ENCODE assay signal across 28 mouse cellular contexts in the genomic region with DNA sequence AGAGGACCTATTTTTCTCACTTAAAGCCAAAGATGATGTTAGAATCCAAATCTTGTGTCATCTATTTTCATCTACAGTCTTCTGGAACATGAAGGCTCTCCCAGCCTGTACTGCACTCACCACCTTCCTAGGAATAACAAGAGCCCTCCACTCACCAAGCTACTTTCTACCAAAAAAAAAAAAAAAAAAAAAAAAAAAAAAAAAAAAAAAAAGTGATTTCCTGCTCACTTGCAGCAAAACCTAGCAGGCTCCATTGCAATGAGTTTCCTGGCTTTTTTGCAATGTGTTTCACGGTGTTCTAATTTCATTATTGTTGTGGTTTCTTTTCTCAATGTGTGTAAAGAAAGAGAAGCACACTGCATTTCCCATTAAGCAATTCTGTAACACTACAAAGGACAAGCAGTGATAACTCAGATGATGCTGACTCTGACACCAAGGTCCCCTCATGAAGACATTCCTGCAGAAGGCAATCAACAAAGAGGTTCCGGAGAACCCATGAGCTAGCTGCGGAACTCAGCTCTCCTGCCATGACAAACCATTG. TPM values are rescaled to one million over a fixed set of nuclear protein-coding genes. Genes with fewer than 3 reads are reported as not detected.
"Had no signal": no experiment of that assay in that cellular context is flagged by ENCODE, and none has a peak within 500 bp of the region (broad histone marks: within the 10 kb centered on the region; RNA-seq: fewer than 3 reads in every experiment).

No protein-coding gene starts in this region.

- H3K27ac ChIP-seq: kidney, embryonic 15.5 days; limb, embryonic 10.5 days; limb, embryonic 13.5 days; liver, embryonic 13.5 days; lung, embryonic 15.5 days; midbrain, embryonic 12.5 days; midbrain, embryonic 15.5 days; neural tube, embryonic 12.5 days; neural tube, embryonic 15.5 days; stomach, postnatal 0 days had no signal

- H3K36me3 ChIP-seq: kidney, embryonic 15.5 days; limb, embryonic 10.5 days; limb, embryonic 13.5 days; liver, embryonic 13.5 days; lung, embryonic 15.5 days; midbrain, embryonic 12.5 days; midbrain, embryonic 15.5 days; neural tube, embryonic 12.5 days; neural tube, embryonic 15.5 days had no signal

- H3K4me3 ChIP-seq: kidney, embryonic 15.5 days; limb, embryonic 10.5 days; limb, embryonic 13.5 days; liver, embryonic 13.5 days; lung, embryonic 15.5 days; midbrain, embryonic 12.5 days; midbrain, embryonic 15.5 days; neural tube, embryonic 12.5 days; neural tube, embryonic 15.5 days had no signal

- H3K9ac ChIP-seq: kidney, embryonic 15.5 days; limb, embryonic 13.5 days; liver, embryonic 13.5 days; lung, embryonic 15.5 days; midbrain, embryonic 12.5 days; midbrain, embryonic 15.5 days; neural tube, embryonic 12.5 days; neural tube, embryonic 15.5 days had no signal

- H3K9me3 ChIP-seq: kidney, embryonic 15.5 days; limb, embryonic 10.5 days; limb, embryonic 13.5 days; liver, embryonic 13.5 days; lung, embryonic 15.5 days; midbrain, embryonic 12.5 days; midbrain, embryonic 15.5 days; neural tube, embryonic 12.5 days; neural tube, embryonic 15.5 days had no signal

- ATAC-seq: midbrain, embryonic 15.5 days had no signal

- H3K4me2 ChIP-seq: kidney, embryonic 15.5 days; limb, embryonic 13.5 days; liver, embryonic 13.5 days; lung, embryonic 15.5 days; midbrain, embryonic 12.5 days; midbrain, embryonic 15.5 days; neural tube, embryonic 12.5 days; neural tube, embryonic 15.5 days had no signal

- DNase-seq: kidney, adult 8-10 months; kidney, postnatal 10 days; kidney, postnatal 36 days; liver; liver, embryonic 13.5 days; lung, postnatal 10 days; lung, postnatal 36 days; right cerebral cortex, adult 18-20 months; right cerebral cortex, postnatal 14 days; right cerebral cortex, postnatal 4 days; thymus, adult 2 months; thymus, postnatal 14 days; thymus, postnatal 4 days had no signal

- H3K27me3 ChIP-seq: kidney, embryonic 15.5 days; limb, embryonic 13.5 days; liver, embryonic 13.5 days; lung, embryonic 15.5 days; midbrain, embryonic 12.5 days; midbrain, embryonic 15.5 days; neural tube, embryonic 12.5 days; neural tube, embryonic 15.5 days had no signal

- H3K4me1 ChIP-seq: limb, embryonic 10.5 days; limb, embryonic 13.5 days; midbrain, embryonic 12.5 days; midbrain, embryonic 15.5 days; neural tube, embryonic 12.5 days had no signal

RNA-seq across cellular contexts. Expression of gene Mmp27, which starts 22.1 kb away (rescaled TPM):
- total RNA-seq: layer of hippocampus, adult 8-10 months; layer of hippocampus, postnatal 10 days; left cerebral cortex, adult 8-10 months; left cerebral cortex, postnatal 25 days had no signal
- polyA plus RNA-seq: kidney, embryonic 15.5 days; limb, embryonic 10.5 days; limb, embryonic 13.5 days; midbrain, embryonic 12.5 days; midbrain, embryonic 15.5 days; neural tube, embryonic 12.5 days; neural tube, embryonic 15.5 days; stomach, embryonic 14.5 days; stomach, postnatal 0 days had no signal

RNA-seq across cellular contexts. Expression of gene Mmp20, which starts 34.7 kb away (rescaled TPM):
- total RNA-seq: layer of hippocampus, adult 8-10 months; layer of hippocampus, postnatal 10 days; left cerebral cortex, adult 8-10 months; left cerebral cortex, postnatal 25 days had no signal
- polyA plus RNA-seq: kidney, embryonic 15.5 days; limb, embryonic 10.5 days; limb, embryonic 13.5 days; liver, embryonic 13.5 days; liver, embryonic 16.5 days; lung, embryonic 15.5 days; midbrain, embryonic 12.5 days; midbrain, embryonic 15.5 days; neural tube, embryonic 12.5 days; neural tube, embryonic 15.5 days; stomach, postnatal 0 days had no signal

RNA-seq across cellular contexts. Expression of gene Mmp8, which starts 35.1 kb away (rescaled TPM):
- total RNA-seq: layer of hippocampus, adult 8-10 months; layer of hippocampus, postnatal 10 days; left cerebral cortex, adult 8-10 months; left cerebral cortex, postnatal 25 days had no signal
- polyA plus RNA-seq: limb, embryonic 10.5 days; midbrain, embryonic 12.5 days had no signal
